Mouse (Mus musculus) ES-Bruce4 (cell line): ENCODE data around the gene Col4a5.

Source experiments
- CTCF ChIP-seq: IDR thresholded peaks from one replicate; pipeline ENCODE4 v1.8.1; 2011; ENCODE audit warnings: low read depth, low read length
- POLR2A ChIP-seq: IDR thresholded peaks from one replicate; pipeline ENCODE4 v1.8.1; 2011; ENCODE audit warnings: low read length; ENCODE audit not compliant: insufficient read depth

GRCm38 (mm10) chrX:141723936-141724335, 248.8 kb downstream of the Col4a5 start:
- TF ChIP-seq POLR2A = no peak
- no peak for TF ChIP-seq CTCF
